Mouse (Mus musculus): ENCODE measurements around the gene Ppp1r3d.

The Ppp1r3d gene

DNA sequence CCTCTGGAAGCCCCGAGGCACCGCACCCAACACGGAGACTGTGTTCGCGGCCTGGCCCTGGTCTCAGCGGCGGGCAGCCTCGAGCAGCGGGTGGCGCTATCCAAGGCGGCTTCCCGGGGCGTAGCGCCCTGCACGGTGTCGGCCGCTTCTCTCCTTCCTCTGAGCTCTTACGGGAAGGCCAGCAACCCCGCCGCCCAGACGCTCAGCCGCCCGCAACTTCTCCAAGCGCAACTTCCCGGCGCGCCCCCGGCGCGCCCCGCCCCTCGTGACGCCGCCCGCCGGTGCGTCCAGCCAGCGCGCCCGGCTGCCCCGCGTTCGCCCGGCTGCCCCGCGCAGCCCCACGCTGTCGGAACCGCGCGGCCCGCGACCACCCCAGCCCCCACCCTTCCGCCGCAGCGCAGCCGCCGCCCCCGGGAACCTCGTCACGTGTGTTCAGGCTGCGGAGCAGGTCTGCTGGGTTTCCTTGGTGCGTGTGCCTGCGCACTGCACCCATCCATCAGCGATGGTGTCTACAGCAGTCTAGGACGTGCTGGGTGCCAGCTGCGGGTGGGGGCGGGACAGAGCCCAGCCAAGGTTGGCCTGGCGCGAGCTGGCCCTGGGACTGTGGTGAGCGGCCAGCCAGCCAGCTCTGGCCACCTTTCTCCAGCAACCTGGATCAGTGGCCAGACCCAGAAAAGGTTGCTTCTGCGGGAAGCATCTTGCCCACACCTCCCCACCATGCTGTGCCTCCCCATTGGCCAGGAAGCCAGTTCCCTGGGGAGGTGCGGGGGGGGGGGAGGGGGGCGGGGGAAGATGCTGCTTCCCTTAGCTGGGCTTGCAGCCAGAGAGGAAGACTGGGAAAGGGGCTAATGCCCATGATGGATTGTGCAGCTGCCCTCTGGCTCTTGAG, at the start of gene Ppp1r3d, which contains the start of gene Fam217b:
Ppp1r3d (minus strand) TSS at position 212 of the 889 bp plus-strand sequence.
Fam217b (plus strand) TSS at position 264 of the 889 bp plus-strand sequence.
- DNase-seq (ENCODE audit: low read depth, low spot score), result peak; percentile 56

GRCm38 (mm10) chr2:178460353-178460752, 46.1 kb upstream of the Ppp1r3d start:
- DNase-seq (ENCODE audit: low read depth, low spot score), result peak; percentile 60

GRCm38 (mm10) chr2:178457414-178457813, 43.1 kb upstream of the Ppp1r3d start:
- no peak for DNase-seq (ENCODE audit: low read depth, low spot score)

DNA sequence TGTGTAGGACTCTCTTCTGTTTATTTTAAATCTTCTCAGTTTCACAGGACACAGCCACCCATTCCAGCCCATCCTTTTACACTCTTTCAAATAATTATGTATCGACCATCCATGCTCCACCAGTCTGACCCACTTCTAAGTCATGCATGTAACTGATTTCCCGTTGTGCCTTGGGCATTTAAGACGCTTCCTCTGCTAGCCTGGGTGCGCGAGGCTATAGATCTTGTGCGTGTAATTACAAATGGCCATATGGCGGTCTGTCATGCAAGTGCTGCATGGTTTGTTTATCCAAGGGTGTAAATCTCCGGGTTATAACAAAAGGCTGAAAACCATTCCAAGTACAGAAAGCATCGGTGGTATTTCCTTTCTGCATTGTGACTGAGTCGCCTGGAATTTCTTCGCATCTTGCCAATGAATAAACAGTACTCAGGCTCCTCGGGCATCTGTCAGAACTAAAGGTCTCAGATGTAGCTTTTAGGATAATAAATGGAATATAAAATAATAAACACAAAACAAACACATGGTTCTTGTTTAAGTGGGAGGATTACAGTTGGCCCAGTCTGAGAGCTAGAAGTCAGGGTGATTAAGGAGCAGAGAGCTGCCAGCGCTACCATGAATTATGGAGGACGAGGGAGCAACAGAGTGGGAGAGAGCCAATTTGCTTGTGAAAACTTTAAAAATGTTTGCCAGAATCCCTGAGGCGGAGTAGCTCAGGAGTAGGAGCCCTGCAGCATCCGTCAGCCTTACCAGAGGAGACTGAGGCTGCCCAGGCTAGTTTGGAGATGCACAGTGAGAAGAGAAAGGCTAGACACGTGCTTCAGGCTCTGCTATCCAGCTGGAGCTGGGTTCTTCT, 40.6 kb upstream of the Ppp1r3d start:
- DNase-seq (ENCODE audit: low read depth, low spot score), result peak; percentile 13

DNA sequence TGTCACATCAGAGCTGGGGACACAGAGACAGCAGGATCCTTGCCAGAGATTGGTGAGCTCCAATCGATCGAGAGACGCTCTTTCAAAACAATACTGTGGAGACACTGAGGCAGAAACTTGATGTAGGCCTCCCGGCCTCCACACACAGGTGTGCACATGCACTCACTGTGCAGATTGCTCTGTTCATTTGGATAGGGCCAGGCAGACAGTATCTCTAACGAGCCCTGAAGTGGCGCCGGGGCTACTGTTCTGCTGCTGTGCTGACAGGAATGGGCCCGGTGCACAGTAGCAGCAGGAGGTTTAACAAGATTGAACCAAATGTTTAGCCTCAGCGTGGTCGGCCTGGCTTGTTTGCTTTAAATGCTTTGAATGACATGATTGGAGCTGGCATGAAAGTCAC, 36.7 kb upstream of the Ppp1r3d start:
- no peak for DNase-seq (ENCODE audit: low read depth, low spot score)

DNA sequence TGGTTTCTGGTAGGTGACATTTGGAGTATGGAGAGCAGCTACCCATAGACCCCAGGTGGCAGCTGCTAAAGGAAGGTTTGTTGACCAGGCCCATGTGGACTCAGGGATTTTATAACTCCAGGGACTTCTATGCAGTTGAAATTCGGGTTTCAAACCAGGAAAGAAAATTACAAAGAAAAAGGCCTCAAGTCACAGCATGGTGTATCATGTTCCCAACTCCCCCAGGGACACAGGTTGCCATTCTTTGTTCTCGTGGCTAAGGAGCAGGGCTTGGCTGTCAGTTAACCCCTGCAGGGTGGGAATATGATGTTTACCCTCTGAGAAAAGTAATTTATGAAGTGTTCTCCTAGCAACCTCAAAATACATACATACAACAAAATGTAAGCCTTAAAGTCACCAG, 36.0 kb upstream of the Ppp1r3d start:
- DNase-seq (ENCODE audit: low read depth, low spot score), result no peak

DNA sequence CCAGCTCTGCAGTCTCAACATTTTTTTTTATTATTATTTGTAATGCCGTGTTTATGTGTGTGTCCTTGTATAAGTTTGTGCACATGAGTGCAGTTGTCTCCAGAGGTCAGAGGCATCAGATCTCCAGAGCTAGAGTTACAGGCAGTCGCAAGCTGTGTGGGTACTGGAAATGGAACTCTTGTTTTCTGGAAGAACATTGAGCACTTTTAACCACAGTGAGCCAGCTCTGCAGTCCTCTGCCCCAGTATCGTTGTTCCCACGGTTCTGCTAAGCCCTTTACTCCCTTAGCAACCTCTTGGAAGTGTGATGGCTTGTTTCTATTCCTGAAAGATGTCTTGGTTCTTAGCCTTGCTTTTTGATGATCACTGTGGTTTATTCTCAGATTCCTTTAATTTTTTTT, 35.1 kb upstream of the Ppp1r3d start:
- DNase-seq (ENCODE audit: low read depth, low spot score), result no peak

DNA sequence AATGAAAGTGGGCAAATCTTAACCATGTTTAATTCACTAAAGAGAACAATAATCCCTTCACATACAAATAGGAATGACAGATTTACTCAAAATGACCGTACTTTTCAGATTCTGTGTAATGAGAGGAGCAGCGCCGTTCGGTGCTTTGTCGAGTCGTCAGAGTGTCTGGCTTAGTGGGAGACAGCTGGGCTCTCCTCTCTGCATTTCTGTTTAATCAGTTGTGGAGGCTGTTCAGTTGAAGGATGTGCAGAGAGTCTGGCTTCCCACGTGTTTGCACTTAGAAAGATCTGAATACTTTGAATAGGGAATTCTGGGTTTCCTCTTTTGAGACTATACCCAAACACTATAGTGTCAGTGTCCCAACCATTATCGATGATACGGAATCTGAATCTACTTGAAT, 23.0 kb upstream of the Ppp1r3d start:
- no peak for DNase-seq (ENCODE audit: low read depth, low spot score)

DNA sequence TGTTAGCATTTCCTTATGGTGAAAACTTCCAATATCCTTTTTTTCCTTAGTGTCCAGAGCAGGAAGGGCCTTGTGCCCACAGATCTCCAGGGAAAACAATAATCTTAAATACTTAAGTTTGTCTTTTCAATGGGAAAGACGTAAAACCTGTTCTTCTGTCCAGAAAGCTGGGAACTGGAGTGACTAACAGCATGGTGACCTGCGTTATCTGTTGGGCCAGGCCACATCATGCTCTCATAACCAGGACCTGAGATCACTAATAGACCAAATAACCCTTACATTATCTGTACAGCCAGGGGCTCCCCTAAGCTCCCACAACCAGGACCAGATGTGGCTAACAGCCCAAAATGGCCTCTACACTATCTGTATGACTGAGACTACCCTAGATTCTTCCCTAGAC, 19.6 kb upstream of the Ppp1r3d start:
- no peak for DNase-seq (ENCODE audit: low read depth, low spot score)

- DNase-seq (ENCODE audit: low read depth, low spot score), result no peak
Measured at GRCm38 (mm10) chr2:178433495-178433894, 19.2 kb upstream of the Ppp1r3d start.

- DNase-seq (ENCODE audit: low read depth, low spot score), result no peak
Measured at GRCm38 (mm10) chr2:178430231-178430630, 16.0 kb upstream of the Ppp1r3d start, which contains the start of gene Cdh26. Cdh26 (plus strand) TSS chr2:178430531.

GRCm38 (mm10) chr2:178429426-178429825, 15.2 kb upstream of the Ppp1r3d start:
- no peak for DNase-seq (ENCODE audit: low read depth, low spot score)

- no peak for DNase-seq (ENCODE audit: low read depth, low spot score)
Measured at GRCm38 (mm10) chr2:178428676-178429075, 14.4 kb upstream of the Ppp1r3d start.

DNA sequence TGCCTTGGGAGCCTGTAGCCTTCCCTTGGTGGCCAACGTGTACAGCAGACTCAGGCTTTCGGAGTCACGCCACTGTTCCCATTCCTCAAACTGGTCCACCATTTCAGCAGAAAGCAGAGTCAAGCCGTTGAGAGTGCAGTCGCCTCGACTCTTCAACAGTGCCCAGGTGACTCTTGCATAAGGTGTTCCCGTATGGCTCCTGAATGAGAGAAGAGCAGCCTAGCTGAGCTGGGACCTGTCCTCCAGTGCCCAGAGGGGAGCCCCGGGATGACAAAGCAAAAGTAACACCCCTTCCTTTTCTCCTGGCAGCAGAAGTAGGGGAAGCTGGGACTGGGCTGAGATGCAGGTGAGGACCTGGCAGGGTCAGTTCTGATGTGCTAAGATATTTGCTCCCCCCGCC, 13.9 kb upstream of the Ppp1r3d start:
- no peak for DNase-seq (ENCODE audit: low read depth, low spot score)

GRCm38 (mm10) chr2:178427181-178427580, 12.9 kb upstream of the Ppp1r3d start:
- no peak for DNase-seq (ENCODE audit: low read depth, low spot score)

- DNase-seq (ENCODE audit: low read depth, low spot score), result no peak
Measured at GRCm38 (mm10) chr2:178426229-178426628, 12.0 kb upstream of the Ppp1r3d start.

- DNase-seq (ENCODE audit: low read depth, low spot score), result no peak
Measured at GRCm38 (mm10) chr2:178423223-178423622, 9.0 kb upstream of the Ppp1r3d start.

DNA sequence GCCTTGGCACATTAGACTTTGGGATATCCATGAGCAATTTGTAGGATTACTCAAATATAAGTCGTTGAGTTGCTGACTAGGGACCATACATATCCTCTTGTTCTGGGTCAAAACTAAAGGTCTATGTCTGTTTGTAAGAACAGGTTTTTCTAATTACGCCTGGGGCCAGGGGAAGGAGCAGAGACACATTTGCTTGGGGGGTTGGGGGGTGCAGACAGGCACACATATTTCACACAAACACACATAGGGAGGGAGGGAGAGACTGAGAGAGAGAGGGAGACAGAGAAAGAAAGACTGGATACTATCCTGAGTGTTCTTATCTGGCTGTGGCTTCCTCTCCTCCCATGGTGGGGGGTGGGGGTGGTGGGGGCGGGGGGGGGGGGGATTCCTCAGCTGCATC, 7.9 kb upstream of the Ppp1r3d start:
- DNase-seq (ENCODE audit: low read depth, low spot score), result no peak

- no peak for DNase-seq (ENCODE audit: low read depth, low spot score)
Measured at GRCm38 (mm10) chr2:178421603-178422002, 7.3 kb upstream of the Ppp1r3d start.

DNA sequence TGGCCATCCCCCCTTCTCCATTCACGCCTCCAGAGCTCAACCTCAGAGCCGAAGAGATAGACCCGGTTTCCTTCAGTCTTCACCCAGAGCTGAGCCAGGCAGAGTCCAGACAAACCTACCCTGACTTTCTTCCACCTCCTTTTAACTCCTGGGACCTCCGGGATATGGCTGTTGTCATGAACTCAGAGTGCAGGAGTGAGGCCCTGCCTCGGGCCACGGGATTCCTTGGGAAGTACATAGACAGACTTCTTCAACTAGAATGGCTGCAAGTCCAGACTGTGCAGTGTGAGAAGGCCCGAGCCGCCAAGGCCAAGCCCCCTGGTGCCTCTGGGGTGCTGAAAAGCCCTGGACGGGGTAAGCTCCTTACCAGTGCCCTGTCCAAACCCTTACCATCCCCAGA, 6.3 kb upstream of the Ppp1r3d start:
- DNase-seq (ENCODE audit: low read depth, low spot score), result no peak

DNA sequence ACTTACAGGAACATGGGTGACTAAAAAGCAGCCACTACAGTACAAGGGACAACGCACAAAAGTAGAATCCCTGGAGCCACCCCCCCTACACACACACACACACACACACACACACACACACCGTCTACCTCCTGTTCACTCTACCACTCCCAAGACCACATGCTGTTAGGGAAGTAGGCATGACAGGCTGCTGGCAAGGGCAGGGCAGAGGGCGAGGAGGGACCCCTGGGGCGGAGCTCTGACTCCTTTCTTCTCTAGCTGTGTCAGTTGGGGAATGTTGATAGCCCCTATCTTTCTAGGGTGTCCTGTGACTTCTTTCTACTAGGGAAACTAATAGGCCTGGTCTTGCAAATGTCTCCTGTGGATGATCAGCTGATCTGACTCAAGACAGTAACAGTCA, 2.7 kb upstream of the Ppp1r3d start:
- DNase-seq (ENCODE audit: low read depth, low spot score), result peak; percentile 11

DNA sequence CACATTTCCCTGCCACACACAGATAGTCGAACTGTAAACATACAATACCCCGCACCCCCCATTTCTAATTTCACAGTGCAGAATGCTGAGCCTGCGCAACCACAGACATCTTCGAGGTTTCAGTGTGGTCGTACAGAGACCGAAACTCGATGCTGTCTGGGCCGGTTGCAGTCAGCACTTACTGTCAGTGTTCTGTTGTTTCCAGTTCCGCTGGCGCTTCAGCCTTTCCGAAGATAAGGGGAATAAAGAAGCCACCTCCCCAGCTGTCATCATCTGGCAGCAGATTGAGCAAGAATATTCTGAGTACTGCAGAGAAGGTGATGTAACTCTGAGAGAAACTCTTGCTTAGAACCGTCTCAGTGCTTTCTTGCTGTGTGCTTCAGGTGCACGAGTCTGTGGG, 2.2 kb upstream of the Ppp1r3d start:
- no peak for DNase-seq (ENCODE audit: low read depth, low spot score)

- DNase-seq (ENCODE audit: low read depth, low spot score), result no peak
Measured at GRCm38 (mm10) chr2:178415150-178415448, 827 bp upstream of the Ppp1r3d start.
